Mouse (Mus musculus): ENCODE results near the gene Stat1. TPM values are rescaled to one million over a fixed set of nuclear protein-coding genes. Genes with fewer than 3 reads are reported as not detected.

The Stat1 gene
- total and polyA plus RNA-seq, 3 experiments, result 10.2 to 77.0 (median 66.1) TPM

DNA sequence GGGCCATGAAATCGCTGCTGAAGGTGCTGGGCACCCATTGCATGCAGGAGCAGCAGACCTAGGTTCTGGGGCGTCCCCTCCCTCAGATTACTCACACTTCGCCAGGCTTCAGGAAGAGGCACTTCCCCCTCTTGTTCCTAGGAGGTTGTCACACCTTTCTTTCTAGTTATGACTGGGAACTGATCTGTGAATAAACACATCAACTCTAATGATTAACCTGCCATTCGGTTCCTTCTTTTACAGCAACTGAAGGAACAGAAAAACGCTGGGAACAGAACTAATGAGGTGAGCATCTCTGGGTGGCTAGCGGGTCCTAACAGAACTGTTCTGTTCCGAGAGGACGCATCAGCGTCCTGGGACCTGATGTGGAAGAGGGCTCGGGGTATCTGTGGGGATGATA is 25.7 kb downstream of the Stat1 start:
- H3K27me3 ChIP-seq (ENCODE audit: insufficient read depth, low read length), result no peaks in the 10 kb centered on the region
- H3K4me3 ChIP-seq (ENCODE audit: low read depth, low read length), result no peak overlapping the region
- no peak for ATAC-seq (ENCODE audit: extremely low read depth, insufficient number of reproducible peaks, low FRiP score, poor library complexity, severe bottlenecking)
- H3K4me1 ChIP-seq (ENCODE audit: insufficient read depth, low read depth, low read length), result peaks cover 13% of the 10 kb centered on the region
- no peaks in the 10 kb centered on the region for H3K9me3 ChIP-seq (replicated peaks)
- peaks cover 93% of the 10 kb centered on the region for H3K36me3 ChIP-seq (replicated peaks)
- TF ChIP-seq TAL1 (conservative IDR thresholded peaks at IDR 0.05; ENCODE audit: low read depth, low read length) (no peak), GATA1 (IDR thresholded peaks at IDR 0.05; ENCODE audit: borderline replicate concordance, low read length) (no peak), CTCF (IDR thresholded peaks at IDR 0.05; ENCODE audit: low read depth, low read length) (no peak), POLR2AphosphoS5 (IDR thresholded peaks at IDR 0.05; ENCODE audit: insufficient replicate concordance, low read depth, low read length) (no peak), GATA2 (IDR thresholded peaks at IDR 0.05; ENCODE audit: borderline replicate concordance, low read depth, low read length) (no peak)
- DNase-seq (ENCODE audit: low spot score), result no peak

DNA sequence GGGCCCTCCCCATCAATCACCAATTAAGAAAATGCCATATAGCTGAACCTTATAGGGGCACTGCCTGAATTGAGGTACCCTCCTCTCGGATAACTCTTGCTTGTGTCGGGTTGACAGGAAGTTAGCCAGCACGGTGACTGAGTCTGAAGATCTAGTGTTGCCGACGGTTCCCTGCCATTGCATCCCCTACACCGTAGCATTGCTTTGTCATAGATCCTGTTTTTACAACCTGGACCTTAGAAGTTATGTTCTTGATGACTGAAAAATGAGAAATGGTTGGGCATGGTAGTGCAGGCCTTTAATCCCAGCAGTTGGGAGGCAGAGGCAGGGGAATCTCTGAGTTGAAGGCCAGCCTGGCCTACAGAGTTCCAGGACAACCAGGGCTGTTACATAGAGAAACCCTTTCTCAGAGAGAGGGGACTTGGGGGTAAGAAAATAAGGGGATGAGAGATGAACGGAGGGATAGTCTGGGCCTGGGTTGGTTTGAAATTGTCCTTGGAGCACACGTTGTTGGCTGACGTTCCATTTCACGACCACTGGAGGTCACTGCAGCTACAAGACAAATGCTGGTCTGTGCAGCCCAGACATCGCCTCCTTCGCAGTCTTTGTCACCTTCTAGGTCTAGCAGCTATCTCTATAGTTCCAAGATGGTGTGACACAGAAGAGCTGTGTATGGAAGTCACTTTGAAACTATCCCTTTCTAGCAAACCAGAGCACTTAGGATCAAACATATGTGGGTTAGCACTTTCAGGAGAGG is 27.2 kb downstream of the Stat1 start:
- no peak for TF ChIP-seq GATA2 (IDR thresholded peaks at IDR 0.05; ENCODE audit: borderline replicate concordance, low read depth, low read length)
- TF ChIP-seq GATA1 (IDR thresholded peaks at IDR 0.05; ENCODE audit: borderline replicate concordance, low read length), result no peak
- peak; percentile 41; the same call in 1 of the 2 replicates for TF ChIP-seq CTCF (IDR thresholded peaks at IDR 0.05; ENCODE audit: low read depth, low read length)
- Histone ChIP-seq H3K4me1 (ENCODE audit: insufficient read depth, low read depth, low read length) (peaks cover 17% of the 10 kb centered on the region), H3K4me3 (ENCODE audit: low read depth, low read length) (no peak overlapping the region), H3K36me3 (replicated peaks) (peaks cover 95% of the 10 kb centered on the region), H3K27me3 (ENCODE audit: insufficient read depth, low read length) (no peaks in the 10 kb centered on the region), H3K9me3 (replicated peaks) (no peaks in the 10 kb centered on the region)
- DNase-seq (ENCODE audit: low spot score) (peak; percentile 52), ATAC-seq (ENCODE audit: extremely low read depth, insufficient number of reproducible peaks, low FRiP score, poor library complexity, severe bottlenecking) (no peak)

DNA sequence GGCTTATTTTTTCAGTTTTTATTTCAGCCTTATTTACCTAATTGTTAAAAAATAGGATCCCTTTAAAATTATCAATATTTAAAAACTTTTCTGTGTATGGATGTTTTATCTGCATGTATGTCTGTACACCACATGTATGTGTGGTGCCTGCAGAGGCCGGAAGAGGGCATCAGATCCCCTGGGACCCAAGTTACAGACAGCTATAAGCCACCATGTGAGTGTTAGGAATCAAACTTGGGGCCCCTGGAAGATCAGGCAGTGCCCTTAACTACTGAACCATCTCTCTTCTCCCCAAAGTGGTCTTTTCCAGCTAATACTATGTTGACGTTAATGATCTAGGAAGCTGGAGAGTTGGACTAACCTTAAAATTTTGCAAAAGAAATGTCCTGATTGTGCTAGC is 28.2 kb downstream of the Stat1 start:
- DNase-seq (ENCODE audit: low spot score) (no peak), ATAC-seq (ENCODE audit: extremely low read depth, insufficient number of reproducible peaks, low FRiP score, poor library complexity, severe bottlenecking) (no peak)
- Histone ChIP-seq H3K4me3 (ENCODE audit: low read depth, low read length) (no peak overlapping the region), H3K9me3 (replicated peaks) (no peaks in the 10 kb centered on the region), H3K4me1 (ENCODE audit: insufficient read depth, low read depth, low read length) (peaks cover 11% of the 10 kb centered on the region), H3K36me3 (replicated peaks) (peaks cover 96% of the 10 kb centered on the region), H3K27me3 (ENCODE audit: insufficient read depth, low read length) (no peaks in the 10 kb centered on the region)
- TF ChIP-seq POLR2AphosphoS5 (IDR thresholded peaks at IDR 0.05; ENCODE audit: insufficient replicate concordance, low read depth, low read length) (no peak), CTCF (IDR thresholded peaks at IDR 0.05; ENCODE audit: low read depth, low read length) (no peak), GATA2 (IDR thresholded peaks at IDR 0.05; ENCODE audit: borderline replicate concordance, low read depth, low read length) (no peak), TAL1 (conservative IDR thresholded peaks at IDR 0.05; ENCODE audit: low read depth, low read length) (no peak), GATA1 (IDR thresholded peaks at IDR 0.05; ENCODE audit: borderline replicate concordance, low read length) (no peak)

- H3K4me3 ChIP-seq (ENCODE audit: low read depth, low read length), result no peak overlapping the region
- H3K4me1 ChIP-seq (ENCODE audit: insufficient read depth, low read depth, low read length), result peaks cover 11% of the 10 kb centered on the region
- peaks cover 100% of the 10 kb centered on the region for H3K36me3 ChIP-seq (replicated peaks)
- no peaks in the 10 kb centered on the region for H3K9me3 ChIP-seq (replicated peaks)
- H3K27me3 ChIP-seq (ENCODE audit: insufficient read depth, low read length), result no peaks in the 10 kb centered on the region
- TF ChIP-seq TAL1 (conservative IDR thresholded peaks at IDR 0.05; ENCODE audit: low read depth, low read length) (no peak), GATA1 (IDR thresholded peaks at IDR 0.05; ENCODE audit: borderline replicate concordance, low read length) (no peak), GATA2 (IDR thresholded peaks at IDR 0.05; ENCODE audit: borderline replicate concordance, low read depth, low read length) (no peak), POLR2AphosphoS5 (IDR thresholded peaks at IDR 0.05; ENCODE audit: insufficient replicate concordance, low read depth, low read length) (no peak), CTCF (IDR thresholded peaks at IDR 0.05; ENCODE audit: low read depth, low read length) (no peak)
- no peak for DNase-seq (ENCODE audit: low spot score)
- ATAC-seq (ENCODE audit: extremely low read depth, insufficient number of reproducible peaks, low FRiP score, poor library complexity, severe bottlenecking), result no peak
These were observed 28.9 kb downstream of the Stat1 start for GRCm38 (mm10) chr1:52148178-52148577.

GRCm38 (mm10) chr1:52148696-52149095 is 29.5 kb downstream of the Stat1 start:
- DNase-seq (ENCODE audit: low spot score), result no peak
- H3K4me1 ChIP-seq (ENCODE audit: insufficient read depth, low read depth, low read length), result peaks cover 8% of the 10 kb centered on the region

GRCm38 (mm10) chr1:52149934-52150346 is 30.7 kb downstream of the Stat1 start:
- DNase-seq (ENCODE audit: low spot score), result peak; percentile 19
- no peak for TF ChIP-seq GATA2 (IDR thresholded peaks at IDR 0.05; ENCODE audit: borderline replicate concordance, low read depth, low read length)
- TF ChIP-seq TAL1 (conservative IDR thresholded peaks at IDR 0.05; ENCODE audit: low read depth, low read length), result no peak
- no peak for TF ChIP-seq CTCF (IDR thresholded peaks at IDR 0.05; ENCODE audit: low read depth, low read length)
- no peak for TF ChIP-seq GATA1 (IDR thresholded peaks at IDR 0.05; ENCODE audit: borderline replicate concordance, low read length)
- no peak for TF ChIP-seq POLR2AphosphoS5 (IDR thresholded peaks at IDR 0.05; ENCODE audit: insufficient replicate concordance, low read depth, low read length)
- peaks cover 99% of the 10 kb centered on the region for H3K36me3 ChIP-seq (replicated peaks)

More at GRCm38 (mm10) chr1:52148696-52149095, 29.5 kb downstream of the Stat1 start:
- no peak for ATAC-seq (ENCODE audit: extremely low read depth, insufficient number of reproducible peaks, low FRiP score, poor library complexity, severe bottlenecking)
- no peaks in the 10 kb centered on the region for H3K9me3 ChIP-seq (replicated peaks)
- peaks cover 100% of the 10 kb centered on the region for H3K36me3 ChIP-seq (replicated peaks)
- H3K4me3 ChIP-seq (ENCODE audit: low read depth, low read length), result no peak overlapping the region
- TF ChIP-seq GATA2 (IDR thresholded peaks at IDR 0.05; ENCODE audit: borderline replicate concordance, low read depth, low read length) (no peak), POLR2AphosphoS5 (IDR thresholded peaks at IDR 0.05; ENCODE audit: insufficient replicate concordance, low read depth, low read length) (no peak), CTCF (IDR thresholded peaks at IDR 0.05; ENCODE audit: low read depth, low read length) (no peak), TAL1 (conservative IDR thresholded peaks at IDR 0.05; ENCODE audit: low read depth, low read length) (no peak)
- H3K27me3 ChIP-seq (ENCODE audit: insufficient read depth, low read length), result no peaks in the 10 kb centered on the region

More at GRCm38 (mm10) chr1:52149934-52150346, 30.7 kb downstream of the Stat1 start:
- no peaks in the 10 kb centered on the region for H3K27me3 ChIP-seq (ENCODE audit: insufficient read depth, low read length)
- peaks cover 6% of the 10 kb centered on the region for H3K4me1 ChIP-seq (ENCODE audit: insufficient read depth, low read depth, low read length)
- H3K4me3 ChIP-seq (ENCODE audit: low read depth, low read length), result no peak overlapping the region
- H3K9me3 ChIP-seq (replicated peaks), result no peaks in the 10 kb centered on the region
- no peak for ATAC-seq (ENCODE audit: extremely low read depth, insufficient number of reproducible peaks, low FRiP score, poor library complexity, severe bottlenecking)

All from G1E (cell line).